Mouse (Mus musculus) heart, postnatal 36 days (tissue): ENCODE data around the gene Pdzd8. TPM values are rescaled to one million over a fixed set of nuclear protein-coding genes. Genes with fewer than 3 reads are reported as not detected.

Experiments used
- DNase-seq, 2 experiments: peaks; one replicate each; pipeline ENCODE4 v3.0.0; 2021 to 2022
- intact Hi-C: fragments of 180-260 bp; cut with DNase I; formaldehyde crosslinking; loops from one replicate; pipeline ENCODE4 v1.15.1; 2025
- total RNA-seq, 2 experiments: library from RNA; stranded (reverse); gene quantifications; 2 replicates each; pipeline ENCODE4 v1.2.3; 2021

Gene Pdzd8
- total RNA-seq, 2 experiments from 2014 or later: 24.7 to 27.2 TPM

DNA sequence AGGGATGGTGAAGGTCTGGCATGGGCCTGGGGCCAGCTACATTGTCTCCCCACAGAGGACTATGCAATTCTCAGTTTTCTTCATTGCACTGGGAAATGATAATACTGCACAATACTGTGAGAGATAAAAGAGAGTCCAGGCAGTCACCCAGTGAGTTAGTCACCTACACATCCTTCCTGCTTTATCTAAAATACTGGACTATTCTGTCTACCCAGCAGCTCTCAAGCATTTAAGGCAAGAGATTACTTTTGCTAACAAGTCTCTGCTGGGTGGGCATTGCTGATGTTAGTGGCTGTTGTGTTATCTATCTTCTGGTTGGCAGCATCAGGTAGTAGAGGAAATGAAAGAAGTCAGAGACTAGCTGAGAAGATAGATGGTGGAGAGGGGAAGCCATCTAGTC is 56.5 kb downstream of the Pdzd8 start:
- DNase-seq: no peak
- intact Hi-C loops: no loop called here

DNA sequence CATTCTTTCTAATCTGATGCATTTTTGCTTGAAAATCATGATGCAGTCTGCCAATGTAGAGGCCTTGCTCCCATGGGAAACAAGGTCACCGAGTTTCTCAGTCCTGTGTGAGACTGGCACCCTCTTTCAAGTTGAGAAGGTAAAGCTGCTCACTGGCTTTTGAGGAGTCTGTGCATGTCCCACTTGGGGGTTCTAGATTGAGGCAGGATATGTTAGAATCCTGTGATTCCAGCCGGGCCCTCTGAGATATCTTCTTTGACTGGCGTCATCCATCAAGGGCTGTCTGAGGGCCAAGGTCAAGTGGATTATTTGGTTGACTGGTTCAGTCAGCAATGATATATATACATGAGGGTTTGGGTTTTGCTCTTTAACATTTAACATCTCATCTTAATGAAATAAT is 63.6 kb downstream of the Pdzd8 start:
- no peak for DNase-seq
- intact Hi-C loops: no loop called here

DNA sequence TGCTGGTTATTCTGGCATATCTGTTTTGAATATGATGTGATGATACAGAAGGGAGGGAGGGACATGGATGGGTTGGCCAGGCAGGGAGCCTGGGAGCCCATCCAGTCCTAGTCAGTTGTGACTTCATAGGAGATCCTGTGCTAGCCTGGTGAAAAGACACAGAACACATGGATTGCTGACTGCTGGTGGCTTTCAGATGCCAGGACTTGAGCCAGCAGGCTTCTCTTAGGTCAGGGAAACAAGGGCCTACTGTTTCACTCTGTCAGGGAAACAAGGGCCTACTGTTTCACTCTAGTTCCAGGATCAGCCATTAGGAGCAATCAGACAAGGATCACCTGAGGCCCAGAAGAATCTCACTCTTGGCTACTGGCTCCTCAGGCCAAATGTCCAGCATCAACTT is 64.7 kb downstream of the Pdzd8 start:
- intact Hi-C loops: no loop called here
- DNase-seq: no peak

DNA sequence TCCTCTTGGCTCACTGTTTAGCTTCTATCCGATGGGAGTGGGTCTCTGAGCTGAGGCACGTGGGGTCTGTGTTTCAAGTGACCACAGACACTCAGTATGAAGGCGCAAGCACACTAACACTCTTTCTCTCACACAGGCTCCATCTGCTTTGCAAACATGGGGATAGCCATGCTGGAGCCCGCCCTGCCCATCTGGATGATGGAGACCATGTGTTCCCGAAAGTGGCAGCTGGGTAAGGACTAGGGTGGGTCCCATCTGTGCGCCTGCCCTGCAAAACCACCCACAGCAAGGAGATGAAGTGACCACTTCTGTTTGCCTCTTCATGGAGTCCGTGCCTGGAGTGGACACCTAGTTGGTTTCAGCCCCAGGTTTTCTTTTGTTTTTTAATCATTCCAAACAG is 69.2 kb downstream of the Pdzd8 start:
- no peak for DNase-seq
- intact Hi-C loops: no loop called here

DNA sequence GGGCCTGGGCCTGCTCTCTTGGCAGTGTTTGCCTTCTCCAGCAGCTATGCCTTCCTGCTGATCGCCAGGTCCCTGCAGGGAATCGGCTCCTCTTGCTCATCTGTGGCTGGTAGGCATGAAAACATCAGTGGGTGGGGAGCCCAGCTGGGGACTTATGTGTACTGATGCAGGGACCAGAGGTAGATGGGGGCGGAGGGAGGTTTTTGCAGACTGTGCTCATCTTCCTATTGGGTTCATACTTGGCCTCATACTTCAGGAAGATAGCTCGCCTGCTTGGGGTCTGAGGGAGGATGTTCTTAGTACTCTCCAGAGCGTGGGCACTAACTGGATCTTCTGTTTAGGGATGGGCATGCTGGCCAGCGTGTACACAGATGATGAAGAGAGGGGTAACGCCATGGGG is 72.4 kb downstream of the Pdzd8 start:
- no peak for DNase-seq
- intact Hi-C loops: no loop called here

DNA sequence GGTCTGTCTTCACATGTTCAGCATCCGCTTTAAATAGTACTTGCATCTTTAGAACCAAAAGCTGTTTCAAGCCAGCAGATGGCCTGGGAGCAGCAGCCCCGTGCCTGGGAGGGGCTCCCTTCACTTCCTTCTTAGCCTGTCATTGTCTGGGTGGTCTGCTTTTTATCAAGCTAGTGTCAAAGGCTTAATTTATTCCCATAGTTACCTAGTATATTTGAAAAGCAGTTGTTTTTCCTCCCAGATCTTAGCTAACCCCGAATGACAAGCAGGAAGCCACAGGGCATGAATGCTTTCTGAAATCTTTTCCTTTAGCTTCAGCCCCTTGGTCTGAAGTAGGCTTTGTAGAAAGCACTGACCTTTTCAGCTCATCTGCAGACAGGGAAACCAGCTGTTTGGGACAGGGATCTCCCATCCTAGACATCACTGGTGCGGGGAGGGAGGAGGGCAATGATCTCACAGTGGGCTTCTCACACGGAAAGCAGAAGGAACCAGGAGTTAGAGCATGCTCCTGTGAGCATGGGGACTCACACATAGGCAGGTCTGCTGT is 78.1 kb downstream of the Pdzd8 start:
- no peak for DNase-seq
- intact Hi-C loops: no loop called here

DNA sequence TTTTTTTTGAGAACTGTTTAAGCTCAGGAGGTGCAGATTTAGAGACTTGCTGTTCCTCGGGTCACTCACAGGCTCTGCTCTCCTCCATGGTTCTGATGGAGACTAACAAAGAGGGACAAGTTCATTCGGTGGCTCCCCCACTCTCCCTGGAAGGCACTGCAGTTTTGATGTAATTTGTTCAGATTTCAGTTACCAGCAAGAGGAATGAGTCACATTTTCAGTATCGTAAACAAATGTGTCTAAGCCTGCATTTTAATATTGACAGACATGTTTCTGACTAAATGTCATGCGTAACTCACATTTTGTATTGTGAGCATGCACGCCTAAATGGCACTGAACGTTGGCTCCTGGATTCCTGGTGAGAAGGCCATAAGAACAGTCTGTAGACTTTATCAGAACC is 79.7 kb downstream of the Pdzd8 start:
- intact Hi-C loops: no loop called here
- DNase-seq: no peak

DNA sequence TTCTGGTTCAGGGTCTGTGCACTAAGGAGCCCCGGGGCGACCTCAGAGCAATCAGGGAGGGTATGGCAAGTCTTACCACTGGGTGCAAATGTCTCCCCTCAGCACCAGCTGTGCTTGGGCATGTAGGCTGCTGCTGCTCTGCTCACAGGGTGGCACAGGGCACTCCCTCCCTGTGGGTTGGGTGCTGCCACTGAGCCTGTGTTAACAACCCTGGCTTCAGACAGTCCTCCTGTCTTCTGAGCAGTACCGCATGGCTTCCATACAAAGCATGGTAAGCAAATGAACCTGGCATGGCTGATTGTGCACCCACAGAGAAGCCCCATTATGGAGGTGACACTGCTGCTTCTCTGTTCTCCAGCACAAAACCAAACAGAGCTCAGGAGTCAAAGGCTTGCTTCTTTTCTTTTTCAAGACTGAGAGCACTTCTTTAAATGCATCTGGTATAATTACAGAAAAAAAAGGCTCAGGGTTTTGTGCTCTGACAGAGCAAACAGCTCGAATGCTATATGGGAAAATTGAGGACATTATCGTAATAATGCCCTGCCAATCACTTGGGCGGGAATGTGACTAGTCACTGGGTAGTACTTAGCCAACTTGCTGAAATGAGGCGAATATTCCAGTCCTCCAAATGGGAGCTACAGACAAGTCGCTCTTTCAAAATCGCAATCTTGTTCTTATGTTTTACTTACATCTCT is 80.6 kb downstream of the Pdzd8 start:
- intact Hi-C loops: no loop called here
- DNase-seq: no peak

DNA sequence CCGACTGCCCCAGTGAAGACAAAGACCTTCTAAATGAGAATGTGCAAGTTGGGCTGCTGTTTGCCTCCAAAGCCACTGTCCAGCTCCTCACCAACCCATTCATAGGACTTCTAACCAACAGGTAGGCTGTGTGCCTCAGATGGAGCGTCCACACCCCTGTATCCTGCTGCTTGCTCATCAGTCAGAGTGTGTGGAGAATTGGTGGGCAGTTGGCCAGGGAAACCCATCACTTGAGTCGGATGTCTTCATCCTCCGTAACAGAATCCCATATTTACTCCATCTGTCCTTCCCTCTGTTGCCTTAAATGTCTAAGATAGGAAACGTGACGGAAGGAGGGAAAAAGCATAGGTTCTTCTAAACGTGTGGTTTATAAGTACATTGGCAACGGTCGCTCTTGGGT is 82.4 kb downstream of the Pdzd8 start:
- intact Hi-C loops: no loop called here
- DNase-seq: no peak

DNA sequence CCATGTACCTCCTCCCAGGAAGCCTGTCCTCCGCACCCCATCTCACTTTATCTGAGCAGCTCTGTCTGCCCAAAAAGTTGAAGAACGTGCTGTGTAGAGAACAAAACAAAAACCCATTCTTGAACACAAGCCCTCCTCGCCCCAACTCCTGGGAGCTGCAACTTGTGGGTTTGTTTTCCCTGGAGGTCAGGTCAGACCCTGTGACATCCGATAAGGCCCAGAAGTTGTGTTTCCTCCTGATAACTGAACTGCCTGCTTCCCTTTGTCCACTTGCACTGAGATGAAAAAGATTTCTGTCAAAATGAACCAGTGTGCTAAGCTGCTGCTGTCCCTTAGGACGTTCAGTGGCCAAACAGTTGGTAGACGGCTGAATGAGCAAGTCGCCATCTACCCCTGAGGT is 84.0 kb downstream of the Pdzd8 start:
- DNase-seq: no peak
- intact Hi-C loops: no loop called here

DNA sequence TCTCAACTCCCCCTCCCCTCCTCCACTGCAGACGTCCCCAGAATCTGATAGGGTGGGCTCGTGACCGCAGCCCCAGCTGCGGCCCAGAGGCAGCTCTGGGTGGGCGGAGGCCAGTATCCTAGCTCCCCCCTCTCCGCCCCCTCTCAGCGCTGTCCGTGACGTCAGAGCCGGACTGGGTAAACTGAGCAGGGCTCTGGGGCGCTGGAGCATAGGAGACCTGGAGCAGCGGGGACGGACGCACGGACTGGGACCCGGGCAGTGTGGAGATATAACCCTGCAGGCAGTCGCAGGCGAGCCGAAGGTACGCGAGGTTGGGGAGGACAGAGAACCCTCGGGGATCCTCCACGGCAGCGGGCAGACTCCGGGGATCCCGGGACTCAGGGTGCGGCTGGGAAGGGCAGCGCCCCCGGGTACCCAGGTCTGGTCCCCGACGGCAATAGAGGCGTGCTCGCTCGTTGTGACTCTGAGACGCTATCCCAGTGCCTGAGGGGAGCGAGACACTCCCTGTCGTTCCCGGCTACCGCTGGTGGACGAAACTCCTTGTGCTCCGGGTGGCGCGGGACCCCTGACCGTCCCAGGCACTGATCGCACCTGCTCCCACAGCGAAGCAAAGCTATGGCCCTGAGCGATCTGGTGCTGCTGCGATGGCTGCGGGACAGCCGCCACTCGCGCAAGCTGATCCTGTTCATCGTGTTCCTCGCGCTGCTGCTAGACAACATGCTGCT is 84.7 kb downstream of the Pdzd8 start, which contains the start of gene Slc18a2:
Gene Slc18a2 (plus strand): TSS at position 179 of the 725 bp plus-strand sequence.
- intact Hi-C loops: no loop called here
- no peak for DNase-seq

DNA sequence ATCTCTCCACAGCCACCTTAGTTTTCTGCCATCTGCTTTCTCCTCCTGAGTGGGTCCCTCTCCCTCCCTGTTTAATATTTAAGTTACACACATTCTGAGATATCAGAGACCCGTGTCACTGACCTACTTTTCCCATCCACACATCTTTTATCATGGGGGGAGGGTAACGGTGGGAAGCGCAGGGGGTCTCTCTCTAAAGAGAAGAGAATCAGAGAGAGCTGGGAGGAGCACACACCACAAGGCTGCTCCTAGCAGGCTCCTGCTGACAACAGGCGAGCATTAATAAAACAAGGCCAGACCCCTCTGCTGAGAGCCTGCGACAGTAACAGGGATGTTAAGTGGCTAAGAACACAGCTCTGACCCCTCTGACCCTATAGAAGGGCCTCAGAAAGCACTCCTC is 85.9 kb downstream of the Pdzd8 start:
- intact Hi-C loops: no loop called here
- no peak for DNase-seq

DNA sequence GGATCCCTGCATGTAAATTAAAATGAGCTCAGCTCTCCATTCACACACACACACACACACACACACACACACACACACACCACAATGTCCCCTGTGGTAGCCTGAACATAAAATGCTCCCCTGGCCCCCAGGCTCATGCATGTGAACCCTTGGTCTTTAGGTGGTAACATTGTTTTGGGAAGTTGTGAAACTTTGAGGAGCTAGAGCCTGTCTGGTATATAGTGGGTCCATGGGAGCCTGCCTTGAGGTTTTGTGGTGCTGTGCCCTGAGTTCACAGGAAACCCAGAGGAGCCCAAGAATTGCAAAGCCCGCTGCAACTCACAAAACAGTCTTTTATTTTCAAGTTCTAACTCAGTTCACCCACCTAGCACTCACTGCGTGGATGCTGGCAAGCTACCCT is 92.9 kb downstream of the Pdzd8 start:
- DNase-seq: no peak
- intact Hi-C loops: no loop called here

DNA sequence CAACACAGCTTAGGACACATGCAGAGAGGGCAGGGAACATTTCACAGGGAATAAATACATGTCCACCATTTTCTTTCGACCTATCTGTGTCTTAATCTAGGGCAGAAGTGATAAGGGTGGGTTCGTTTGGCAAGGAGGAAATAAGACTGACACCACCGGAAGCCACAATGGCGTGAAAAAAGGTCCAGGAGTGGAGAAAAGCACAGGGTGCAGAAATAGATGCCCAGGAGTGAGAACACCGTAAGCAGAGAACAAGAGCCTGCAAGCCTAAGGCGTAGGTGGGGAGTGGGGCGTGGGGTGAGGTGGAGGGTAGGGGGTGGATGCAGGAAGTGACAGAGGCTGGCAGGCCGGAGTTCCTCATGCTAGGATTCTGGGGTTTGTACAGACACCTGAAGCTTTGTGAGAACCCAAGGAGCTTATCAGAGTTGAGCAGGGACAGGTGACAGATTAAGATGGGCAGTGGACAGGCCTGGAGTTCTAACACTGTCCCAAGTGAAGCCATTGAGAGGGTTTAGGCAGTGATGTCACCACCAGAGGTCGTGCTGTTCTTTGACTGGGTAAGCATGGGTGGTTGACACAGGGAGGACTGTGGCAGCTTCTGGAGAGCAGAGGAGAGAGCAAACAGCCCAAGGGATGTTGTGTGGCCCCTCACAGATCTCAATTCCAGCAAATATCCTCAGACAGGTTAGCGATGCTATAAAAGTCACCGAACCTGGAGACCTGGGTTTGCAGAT is 96.9 kb downstream of the Pdzd8 start:
- no peak for DNase-seq
- intact Hi-C loops: no loop called here

DNA sequence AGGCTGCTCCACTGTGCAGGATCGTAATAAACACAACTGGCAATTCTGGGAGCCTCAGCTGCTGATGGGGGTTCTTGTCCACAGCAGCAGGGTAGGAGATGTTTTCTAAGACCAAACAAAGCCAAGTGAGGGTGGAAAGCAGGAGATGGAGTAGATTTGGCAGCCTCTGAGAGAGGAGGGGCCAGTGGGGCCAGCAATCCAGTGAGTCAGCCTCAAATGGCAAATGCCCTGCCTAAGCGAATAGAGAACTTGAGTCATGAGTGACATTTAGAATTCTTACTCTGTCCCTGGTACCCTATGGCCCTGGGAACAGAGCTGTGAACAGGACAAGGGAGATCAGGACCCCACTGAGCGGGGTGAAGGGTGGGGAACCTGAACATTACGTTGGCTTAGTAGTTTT is 97.4 kb downstream of the Pdzd8 start:
- intact Hi-C loops: no loop called here
- no peak for DNase-seq

Other genes starting within 250 kb of the Pdzd8 start
- gene Vax1, start 175.7 kb downstream of the Pdzd8 start, total RNA-seq: not detected
- not detected for gene Kcnk18, start 126.6 kb downstream of the Pdzd8 start, total RNA-seq
- under 1 TPM; 0.62 to 0.94 TPM for gene Slc18a2, start 84.9 kb downstream of the Pdzd8 start, total RNA-seq
- 100 to 1,000 TPM; 231 to 254 TPM for gene Rps12-ps3, start 23.5 kb downstream of the Pdzd8 start, total RNA-seq
- not detected for gene Emx2, start 112.6 kb upstream of the Pdzd8 start, total RNA-seq